8 mouse cellular contexts compared by ENCODE assay signal in the genomic region with DNA sequence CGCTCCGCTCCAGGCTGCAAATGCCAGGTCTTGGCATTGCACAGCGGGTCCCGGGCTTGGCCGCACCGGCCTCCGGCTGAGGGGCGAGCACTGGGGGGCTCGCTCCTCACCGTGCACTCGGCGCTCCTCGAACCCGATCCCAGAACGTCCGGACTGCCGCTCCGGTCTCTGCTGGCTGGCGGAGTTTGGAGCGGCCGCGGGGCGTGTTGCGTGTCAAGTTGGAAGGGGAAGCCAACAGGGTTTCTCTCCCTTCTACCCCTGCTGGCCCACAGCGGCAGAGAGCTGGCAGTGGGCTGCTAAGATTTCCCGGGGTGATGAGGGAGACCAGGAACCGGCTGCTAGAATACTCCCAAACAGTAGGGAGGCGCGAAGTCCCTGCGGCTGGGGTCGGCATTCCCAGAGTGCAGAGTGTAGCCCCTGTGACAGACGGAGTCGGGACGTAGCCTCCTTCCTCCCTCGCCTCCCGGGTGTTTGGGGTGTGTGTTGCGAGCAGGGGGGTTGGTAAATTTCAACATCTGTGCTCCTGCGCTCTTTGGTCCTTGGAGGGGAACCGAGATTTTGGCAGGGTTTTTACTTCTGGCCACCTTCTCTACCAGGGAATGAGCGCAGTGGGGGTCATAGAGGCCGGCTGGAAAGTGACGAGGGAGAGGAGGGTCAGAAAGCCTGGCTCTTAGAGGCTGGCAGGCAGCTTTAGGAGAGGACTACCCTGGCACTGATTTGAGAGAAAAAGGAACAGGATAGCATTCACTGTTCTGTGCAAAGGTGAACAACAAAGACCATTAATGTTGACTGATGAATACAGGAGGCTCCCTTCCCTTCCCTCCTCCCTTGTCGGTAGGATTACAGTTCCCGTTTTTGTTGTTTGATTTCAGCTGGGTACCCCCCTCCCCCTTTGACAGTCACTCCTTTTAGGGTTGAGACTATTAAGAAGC. TPM values are rescaled to one million over a fixed set of nuclear protein-coding genes. Genes with fewer than 3 reads are reported as not detected.
DNase-seq lines count a peak whose midpoint lies in the region; ATAC-seq and TF ChIP-seq lines count a peak whose summit lies in the region.

No protein-coding gene starts in this region.

- under 1% methylated on average over 44 of the region's 44 CpGs for WGBS in forebrain, embryonic 10.5 days
- WGBS in heart, postnatal 0 days, result under 1% methylated on average over 44 of the region's 44 CpGs
- WGBS in lung, embryonic 16.5 days, result under 1% methylated on average over 44 of the region's 44 CpGs

- peak; percentile 10 for DNase-seq in MEL (ENCODE audit: low read depth, low spot score)
- peak; percentile 68 for DNase-seq in forebrain, embryonic 10.5 days (ENCODE audit: extremely low spot score, low spot score)
- DNase-seq in heart, postnatal 0 days (ENCODE audit: low spot score), result no peak
- peak; percentile 26 to 42 for DNase-seq in layer of hippocampus, adult 2 months (ENCODE audit: low spot score in 2 of 2)
- peak; percentile 64 for DNase-seq in retina, embryonic 14.5 days (ENCODE audit: low spot score)

- no peak for TF ChIP-seq CTCF in MEL (IDR thresholded peaks at IDR 0.05 in 2 of 3, conservative IDR thresholded peaks at IDR 0.05 in 1 of 3; ENCODE audit: control insufficient read depth in 1 of 3, insufficient read depth in 1 of 3, low read depth in 2 of 3, low read length in 3 of 3, poor library complexity in 1 of 3, severe bottlenecking in 1 of 3)
- TF ChIP-seq CTCF in bone marrow macrophage, adult 2 months (IDR thresholded peaks at IDR 0.05; ENCODE audit: low read depth, low read length), result no peak
- no peak for TF ChIP-seq CTCF in heart, postnatal 0 days (IDR thresholded peaks at IDR 0.05; ENCODE audit: low read depth)
- TF ChIP-seq CTCF in layer of hippocampus, adult 2 months (conservative IDR thresholded peaks at IDR 0.05), result peak; percentile 45

- TF ChIP-seq EP300 in MEL (IDR thresholded peaks at IDR 0.05; ENCODE audit: low read depth in 1 of 2, low read length in 2 of 2), result no peak
- no peak for TF ChIP-seq EP300 in heart, postnatal 0 days (IDR thresholded peaks at IDR 0.05; ENCODE audit: low read depth)

- TF ChIP-seq RAD21 in MEL (IDR thresholded peaks at IDR 0.05; ENCODE audit: low read depth, low read length), result no peak

- no peaks in the 10 kb centered on the region; a peak in 2 of 4 replicates for H3K4me1 ChIP-seq in MEL (ENCODE audit: control insufficient read depth in 1 of 2, insufficient read depth in 2 of 2, low read length in 2 of 2)
- H3K4me1 ChIP-seq in bone marrow macrophage, adult 2 months (ENCODE audit: control insufficient read depth, insufficient read depth, low read length), result peaks cover 15% of the 10 kb centered on the region
- peaks cover 35% of the 10 kb centered on the region for H3K4me1 ChIP-seq in forebrain, embryonic 10.5 days
- peaks cover 13% of the 10 kb centered on the region; the same call in 1 of the 2 replicates for H3K4me1 ChIP-seq in heart, postnatal 0 days (ENCODE audit: control insufficient read depth, insufficient read depth)
- peaks cover 22% of the 10 kb centered on the region for H3K4me1 ChIP-seq in lung, embryonic 16.5 days (replicated peaks; ENCODE audit: control insufficient read depth, insufficient read depth, low read length)

- H3K36me3 ChIP-seq in MEL (ENCODE audit: control insufficient read depth in 1 of 2, insufficient read depth in 2 of 2, low read length in 2 of 2), result peaks cover 0 to 3% of the 10 kb centered on the region in 2 experiments; a peak in 1 of 4 replicates
- no peaks in the 10 kb centered on the region for H3K36me3 ChIP-seq in forebrain, embryonic 10.5 days (replicated peaks)
- H3K36me3 ChIP-seq in heart, postnatal 0 days (replicated peaks; ENCODE audit: control insufficient read depth, insufficient read depth, low read length), result no peaks in the 10 kb centered on the region
- H3K36me3 ChIP-seq in lung, embryonic 16.5 days (ENCODE audit: control insufficient read depth, insufficient read depth, low read length), result no peaks in the 10 kb centered on the region

- peak overlapping the region; percentile 88 for H3K4me2 ChIP-seq in heart, postnatal 0 days (ENCODE audit: low read depth, low read length)
- H3K4me2 ChIP-seq in lung, embryonic 16.5 days (ENCODE audit: low read depth, low read length), result peak overlapping the region; percentile 58

- H3K27ac ChIP-seq in MEL (ENCODE audit: control insufficient read depth, low read depth, low read length), result no peak overlapping the region
- peak overlapping the region; percentile 43 for H3K27ac ChIP-seq in bone marrow macrophage, adult 2 months (ENCODE audit: insufficient read depth, low read depth, low read length)
- peak overlapping the region; percentile 92 for H3K27ac ChIP-seq in forebrain, embryonic 10.5 days
- H3K27ac ChIP-seq in heart, postnatal 0 days (ENCODE audit: low read depth), result peak overlapping the region; percentile 77
- H3K27ac ChIP-seq in layer of hippocampus, adult 2 months, result peak overlapping the region; percentile 98
- H3K27ac ChIP-seq in lung, embryonic 16.5 days (ENCODE audit: low read length), result peak overlapping the region; percentile 80

- peak overlapping the region; percentile 44; the same call in 1 of the 2 replicates for H3K9ac ChIP-seq in MEL (ENCODE audit: control insufficient read depth, low read depth, low read length, poor library complexity, severe bottlenecking)
- peak overlapping the region; percentile 73 for H3K9ac ChIP-seq in heart, postnatal 0 days (replicated peaks; ENCODE audit: low read depth, low read length)
- H3K9ac ChIP-seq in lung, embryonic 16.5 days (ENCODE audit: low read length), result peak overlapping the region; percentile 79

- no peaks in the 10 kb centered on the region for H3K79me2 ChIP-seq in MEL (ENCODE audit: control insufficient read depth, insufficient read depth, low read length, poor library complexity)

- ATAC-seq in heart, postnatal 0 days (ENCODE audit: insufficient read depth, low read depth), result peak; percentile 1; the same call in 1 of the 2 replicates
- peak; percentile 1; the same call in 1 of the 2 replicates for ATAC-seq in lung, embryonic 16.5 days (ENCODE audit: low read depth)
- ATAC-seq in megakaryocyte-erythroid progenitor cell, adult 5-6 weeks (replicated peaks; ENCODE audit: low FRiP score, low TSS enrichment, poor library complexity, severe bottlenecking), result no peak

- peak overlapping the region; percentile 54 for H3K4me3 ChIP-seq in MEL (ENCODE audit: control insufficient read depth in 1 of 2, insufficient read depth in 1 of 2, low read depth in 2 of 2, low read length in 2 of 2)
- H3K4me3 ChIP-seq in bone marrow macrophage, adult 2 months (ENCODE audit: insufficient read depth, low read length), result peak overlapping the region; percentile 86
- H3K4me3 ChIP-seq in forebrain, embryonic 10.5 days, result peak overlapping the region; percentile 81
- peak overlapping the region; percentile 92 for H3K4me3 ChIP-seq in heart, postnatal 0 days (ENCODE audit: low read depth, low read length)
- H3K4me3 ChIP-seq in layer of hippocampus, adult 2 months, result peak overlapping the region; percentile 99
- H3K4me3 ChIP-seq in lung, embryonic 16.5 days (ENCODE audit: low read length), result peak overlapping the region; percentile 90

- TF ChIP-seq POLR2A in MEL (IDR thresholded peaks at IDR 0.05; ENCODE audit: control insufficient read depth in 1 of 2, insufficient read depth in 1 of 2, low read depth in 1 of 2, low read length in 2 of 2, poor library complexity in 1 of 2), result no peak
- no peak for TF ChIP-seq POLR2A in bone marrow macrophage, adult 2 months (IDR thresholded peaks at IDR 0.05; ENCODE audit: borderline replicate concordance, low read depth, low read length)

- no peaks in the 10 kb centered on the region for H3K9me3 ChIP-seq in MEL (replicated peaks; ENCODE audit: insufficient read depth, low read length)
- H3K9me3 ChIP-seq in forebrain, embryonic 10.5 days, result no peaks in the 10 kb centered on the region
- H3K9me3 ChIP-seq in heart, postnatal 0 days (replicated peaks; ENCODE audit: control insufficient read depth, low read length), result no peaks in the 10 kb centered on the region
- H3K9me3 ChIP-seq in lung, embryonic 16.5 days (ENCODE audit: control insufficient read depth, low read length), result no peaks in the 10 kb centered on the region

- H3K27me3 ChIP-seq in MEL (ENCODE audit: control insufficient read depth in 1 of 2, insufficient read depth in 2 of 2, low read length in 2 of 2), result peaks cover 10 to 11% of the 10 kb centered on the region in 2 experiments
- peaks cover 8% of the 10 kb centered on the region for H3K27me3 ChIP-seq in forebrain, embryonic 10.5 days (ENCODE audit: poor library complexity, severe bottlenecking)
- H3K27me3 ChIP-seq in heart, postnatal 0 days (ENCODE audit: control insufficient read depth, insufficient read depth, low read length), result no peaks in the 10 kb centered on the region
- H3K27me3 ChIP-seq in lung, embryonic 16.5 days (ENCODE audit: control insufficient read depth, insufficient read depth, low read depth, low read length), result no peaks in the 10 kb centered on the region

RNA-seq across cellular contexts. Expression of a gene that starts 1.0 kb away (rescaled TPM):
- 0.08 and 0.13 TPM in 2 replicates for total RNA-seq in MEL (2012; rRNA removed)
- polyA plus RNA-seq in MEL (2012; ENCODE audit: insufficient read depth in 1 of 2, insufficient read length in 2 of 2, low read depth in 1 of 2, low replicate concordance in 2 of 2, missing spikeins in 1 of 2), result under 1 TPM in 1 of 2 experiments, not detected in 1; 0.17 TPM
- polyA plus RNA-seq in bone marrow macrophage, adult 2 months (2012; ENCODE audit: insufficient read depth, insufficient read length, missing spikeins), result 17.7 and 18.6 TPM in 2 replicates
- polyA plus RNA-seq in forebrain, embryonic 10.5 days (2016; fragmentation: Nextera tagmentation; extraction: Ambion mirVana), result 12.9 and 16.2 TPM in 2 replicates
- 6.1 and 9.2 TPM in 2 replicates for total RNA-seq in heart, postnatal 0 days (2014; rRNA removed; ENCODE audit: low replicate concordance)
- polyA plus RNA-seq in heart, postnatal 0 days (2015; fragmentation: Nextera tagmentation; extraction: Ambion mirVana), result 4.2 and 4.4 TPM in 2 replicates
- total RNA-seq in layer of hippocampus, adult 2 months (2021), result 100 to 1,000 TPM; 253 to 265 TPM
- 28.4 and 32.9 TPM in 2 replicates for polyA plus RNA-seq in lung, embryonic 16.5 days (2015; fragmentation: Nextera tagmentation; extraction: Ambion mirVana)
- total RNA-seq in megakaryocyte-erythroid progenitor cell, adult 5-6 weeks (2014; fragmentation: Nextera tagmentation), result 0.15 TPM in 1 of 2 replicates, not detected in the other
- total RNA-seq in megakaryocyte-erythroid progenitor cell, adult 5-6 weeks (2017), result 0.38 TPM in 1 of 2 replicates, not detected in the other

RNA-seq across cellular contexts. Expression of a gene that starts 1.0 kb away (rescaled TPM):
- total RNA-seq in MEL (2012; rRNA removed), result 1.1 TPM in 2 replicates
- polyA plus RNA-seq in MEL (2012; ENCODE audit: insufficient read depth in 1 of 2, insufficient read length in 2 of 2, low read depth in 1 of 2, low replicate concordance in 2 of 2, missing spikeins in 1 of 2), result 1 to 10 TPM in 1 of 2 experiments, not detected in 1; 1.9 TPM
- polyA plus RNA-seq in bone marrow macrophage, adult 2 months (2012; ENCODE audit: insufficient read depth, insufficient read length, missing spikeins), result 29.0 and 30.4 TPM in 2 replicates
- polyA plus RNA-seq in forebrain, embryonic 10.5 days (2016; fragmentation: Nextera tagmentation; extraction: Ambion mirVana), result 36.6 and 37.3 TPM in 2 replicates
- 17.9 and 23.4 TPM in 2 replicates for total RNA-seq in heart, postnatal 0 days (2014; rRNA removed; ENCODE audit: low replicate concordance)
- polyA plus RNA-seq in heart, postnatal 0 days (2015; fragmentation: Nextera tagmentation; extraction: Ambion mirVana), result 22.5 and 24.9 TPM in 2 replicates
- 10 to 100 TPM; 24.2 to 26.5 TPM for total RNA-seq in layer of hippocampus, adult 2 months (2021)
- 42.3 and 42.8 TPM in 2 replicates for polyA plus RNA-seq in lung, embryonic 16.5 days (2015; fragmentation: Nextera tagmentation; extraction: Ambion mirVana)
- total RNA-seq in megakaryocyte-erythroid progenitor cell, adult 5-6 weeks (2014; fragmentation: Nextera tagmentation), result 16.7 and 17.5 TPM in 2 replicates
- 25.5 and 34.8 TPM in 2 replicates for total RNA-seq in megakaryocyte-erythroid progenitor cell, adult 5-6 weeks (2017)
